Mouse (Mus musculus): ENCODE measurements around the gene Naa15.

Naa15 gene

GRCm38 (mm10) chr3:51468530-51468929, 53.6 kb downstream of the Naa15 start:
- no peak for DNase-seq

GRCm38 (mm10) chr3:51475706-51476105, 60.8 kb downstream of the Naa15 start:
- DNase-seq = no peak

DNA sequence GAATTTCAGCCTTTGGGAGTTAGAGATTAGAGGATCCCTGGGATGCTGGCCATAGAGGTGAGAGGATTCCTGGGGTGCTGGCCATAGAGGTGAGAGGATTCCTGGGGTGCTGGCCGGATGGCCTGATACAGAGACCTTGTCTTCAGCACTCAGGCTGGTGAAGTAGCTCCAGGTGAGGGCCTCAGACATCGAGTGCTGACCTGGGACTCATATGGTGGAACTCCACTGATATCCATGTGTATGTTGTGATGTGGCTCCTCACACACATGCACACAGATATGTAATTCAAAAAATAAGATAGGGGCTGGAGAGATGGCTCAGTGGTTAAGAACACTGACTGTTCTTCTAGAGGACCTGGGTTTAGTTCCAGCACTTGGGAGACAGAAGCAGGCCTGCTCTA, 64.9 kb downstream of the Naa15 start:
- no peak for DNase-seq

- DNase-seq = peak; percentile 52
Measured at GRCm38 (mm10) chr3:51481059-51481458, 66.1 kb downstream of the Naa15 start.

GRCm38 (mm10) chr3:51481881-51482280, 66.9 kb downstream of the Naa15 start:
- DNase-seq = no peak

DNA sequence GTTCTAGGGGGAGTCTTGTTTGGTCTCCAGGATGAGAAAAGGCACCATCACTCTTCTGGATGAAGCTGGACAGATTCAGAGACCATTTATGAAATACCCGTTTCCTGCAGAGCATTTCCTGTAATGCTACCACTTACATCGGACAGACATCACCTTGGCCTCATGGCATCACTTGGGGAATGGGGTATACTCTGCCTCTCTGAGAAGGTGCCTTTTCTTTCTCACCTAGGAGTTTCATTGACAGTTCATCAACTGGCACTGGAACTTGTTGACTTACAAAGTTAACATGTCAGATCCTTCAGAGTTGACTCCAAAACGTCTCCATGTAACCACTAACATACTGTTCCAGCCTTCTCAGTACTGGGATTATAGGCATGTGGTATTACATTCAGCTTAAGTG, 67.8 kb downstream of the Naa15 start:
- no peak for DNase-seq

DNA sequence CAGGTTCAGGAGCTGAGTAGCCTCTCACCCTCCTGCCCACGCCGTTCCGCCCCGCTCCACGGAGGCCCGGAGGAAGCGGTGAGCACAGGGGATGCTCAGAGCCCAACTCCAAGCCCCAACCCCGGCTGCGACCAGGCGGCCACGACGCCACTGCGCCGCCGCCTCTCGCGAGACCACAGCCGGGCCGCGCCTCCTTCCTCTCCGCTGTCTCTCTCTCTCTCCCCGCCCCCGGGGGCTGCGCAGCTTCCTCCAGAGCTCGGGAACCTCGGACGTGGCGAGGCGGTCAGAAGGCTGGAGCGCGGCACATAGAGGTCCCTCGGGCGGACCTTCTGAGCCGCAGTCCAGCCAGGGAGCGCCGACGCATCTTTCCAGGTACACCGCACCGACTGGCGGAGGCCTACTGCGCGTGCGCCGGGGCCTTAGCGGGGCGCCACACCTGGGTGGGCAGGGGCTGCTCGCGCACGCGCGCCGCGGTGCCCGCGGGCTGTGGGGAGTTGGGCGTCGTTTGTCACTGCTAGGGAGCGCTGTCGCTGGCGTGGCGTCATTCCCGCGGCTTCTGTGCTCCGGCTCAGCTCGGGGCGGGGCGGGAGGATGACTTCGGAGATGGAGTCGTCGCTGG, 68.9 kb downstream of the Naa15 start, which contains the start of gene Rab33b:
Rab33b (plus strand) TSS at position 180 of the 619 bp plus-strand sequence.
- DNase-seq = peak; percentile 98

DNA sequence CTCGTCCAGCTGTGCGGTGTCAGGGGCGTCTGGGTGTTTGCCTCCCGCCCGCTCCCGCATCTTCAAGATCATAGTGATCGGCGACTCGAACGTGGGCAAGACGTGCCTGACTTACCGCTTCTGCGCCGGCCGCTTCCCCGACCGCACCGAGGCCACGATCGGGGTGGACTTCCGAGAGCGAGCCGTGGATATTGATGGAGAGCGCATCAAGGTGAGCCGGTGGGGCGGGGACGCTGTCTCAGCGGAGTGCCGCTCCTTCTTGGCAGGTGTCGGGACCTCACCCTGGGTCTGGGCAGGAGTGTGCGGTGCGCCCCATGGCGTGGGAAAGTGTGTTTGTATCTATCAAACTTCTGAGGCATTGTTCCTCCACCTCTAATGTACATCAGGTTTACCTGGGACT, 69.4 kb downstream of the Naa15 start:
- no peak for DNase-seq

DNA sequence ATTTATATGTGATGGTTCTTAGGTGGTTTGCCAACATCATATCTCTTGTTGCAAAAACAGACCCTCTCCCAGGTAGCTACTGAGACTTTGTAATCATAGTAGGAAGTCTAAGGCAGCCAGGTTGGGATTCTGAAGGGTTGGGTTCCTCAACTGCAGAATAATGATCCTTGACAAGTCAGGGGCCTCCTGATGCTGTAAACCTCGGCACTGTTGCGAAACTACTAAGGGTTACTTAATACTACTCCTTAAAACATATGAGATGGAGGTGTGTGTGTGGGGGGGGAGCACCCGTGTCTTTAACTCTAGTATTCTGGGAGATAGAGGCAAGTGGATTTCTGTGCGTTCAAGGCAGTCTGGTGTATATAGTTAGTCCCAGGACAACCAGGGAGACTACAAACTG, 70.4 kb downstream of the Naa15 start:
- no peak for DNase-seq

GRCm38 (mm10) chr3:51486491-51487195, 71.7 kb downstream of the Naa15 start:
- DNase-seq = no peak

DNA sequence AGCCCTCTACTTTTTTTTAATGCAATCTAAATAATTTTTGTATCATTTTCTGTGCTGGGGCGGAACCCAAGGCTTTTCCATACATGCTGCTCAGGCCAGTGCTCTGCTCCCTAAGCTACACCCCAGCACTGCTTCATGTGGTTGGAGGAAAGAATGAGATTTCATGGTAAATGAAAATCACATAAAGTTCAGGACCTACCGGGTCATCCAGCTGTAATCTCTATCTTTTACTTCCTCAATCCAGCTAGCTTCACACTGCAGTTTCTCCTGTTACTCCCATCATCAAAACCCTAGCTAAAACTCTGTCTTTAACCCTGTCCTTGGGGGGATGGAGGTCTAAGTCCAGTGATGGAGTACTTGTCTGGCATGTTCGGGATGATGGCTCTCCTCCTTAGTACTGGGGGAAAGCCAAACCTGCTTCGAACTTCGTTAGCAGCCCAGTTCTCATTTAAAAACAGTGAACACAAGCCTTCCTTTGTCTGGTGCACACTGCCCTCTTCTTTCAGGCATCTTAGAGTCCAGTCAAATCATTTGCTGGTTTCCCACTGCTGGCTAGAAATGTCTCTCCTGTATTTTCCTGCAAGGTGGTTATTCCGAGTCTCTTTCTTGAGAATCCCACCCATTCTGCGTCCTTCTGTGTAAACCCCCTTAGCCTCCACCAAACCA, 75.3 kb downstream of the Naa15 start:
- DNase-seq = no peak

DNA sequence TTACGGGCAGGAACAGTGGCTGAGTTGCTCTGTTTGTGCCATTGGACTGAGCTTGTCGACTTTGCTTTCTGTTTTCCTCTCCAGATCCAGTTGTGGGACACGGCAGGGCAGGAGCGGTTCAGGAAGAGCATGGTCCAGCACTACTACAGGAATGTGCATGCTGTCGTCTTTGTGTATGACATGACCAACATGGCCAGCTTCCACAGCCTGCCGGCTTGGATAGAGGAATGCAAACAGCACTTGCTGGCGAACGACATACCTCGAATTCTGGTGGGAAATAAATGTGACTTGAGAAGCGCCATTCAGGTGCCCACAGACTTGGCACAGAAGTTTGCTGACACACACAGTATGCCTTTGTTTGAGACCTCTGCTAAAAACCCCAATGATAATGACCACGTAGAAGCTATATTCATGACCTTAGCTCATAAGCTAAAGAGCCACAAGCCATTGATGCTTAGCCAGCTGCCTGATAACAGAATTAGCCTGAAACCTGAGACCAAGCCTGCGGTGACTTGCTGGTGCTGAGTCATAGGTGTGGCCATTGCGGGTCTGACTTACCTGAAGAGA, 78.4 kb downstream of the Naa15 start:
- no peak for DNase-seq

- no peak for DNase-seq
Measured at GRCm38 (mm10) chr3:51494466-51494865, 79.5 kb downstream of the Naa15 start.

GRCm38 (mm10) chr3:51495646-51496045, 80.7 kb downstream of the Naa15 start:
- no peak for DNase-seq

DNA sequence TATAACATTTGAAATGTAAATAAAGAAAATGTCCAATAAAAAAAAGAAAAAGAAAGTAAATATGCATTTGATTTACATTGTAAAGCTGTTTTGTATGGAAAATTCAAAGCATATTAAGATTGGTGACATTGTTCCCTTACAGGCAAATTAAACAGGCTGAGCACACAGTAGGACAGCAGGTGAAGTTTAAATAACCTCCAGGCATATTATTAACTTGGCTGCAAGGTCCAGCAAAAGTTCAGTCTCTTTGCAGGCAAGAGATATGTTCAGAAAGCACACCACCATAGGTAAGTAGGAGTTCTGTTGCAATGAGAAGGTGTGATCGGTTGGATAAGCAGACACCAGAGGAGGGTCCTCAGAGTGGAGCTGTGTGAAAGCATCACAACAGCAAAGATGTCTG, 83.0 kb downstream of the Naa15 start:
- no peak for DNase-seq

DNA sequence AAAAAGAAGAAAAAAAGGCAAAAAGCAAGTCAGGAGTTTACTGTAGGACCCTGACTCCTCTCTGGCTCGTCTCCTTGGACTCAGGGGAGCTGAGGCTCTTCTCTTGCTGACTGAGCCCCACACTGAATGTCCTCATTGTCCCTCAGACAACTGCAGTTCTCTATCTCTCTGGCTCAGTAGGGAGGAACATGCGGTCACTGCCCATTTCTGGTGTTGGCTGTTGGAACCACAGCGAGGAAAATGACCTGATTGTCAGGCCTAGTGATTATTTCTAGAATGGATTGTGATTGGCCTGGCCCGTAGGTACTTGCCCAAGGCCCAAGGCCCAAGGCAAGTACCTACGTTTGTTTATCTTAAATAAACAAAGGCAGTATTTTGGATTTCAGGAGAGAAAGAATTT, 83.7 kb downstream of the Naa15 start:
- DNase-seq = no peak

DNA sequence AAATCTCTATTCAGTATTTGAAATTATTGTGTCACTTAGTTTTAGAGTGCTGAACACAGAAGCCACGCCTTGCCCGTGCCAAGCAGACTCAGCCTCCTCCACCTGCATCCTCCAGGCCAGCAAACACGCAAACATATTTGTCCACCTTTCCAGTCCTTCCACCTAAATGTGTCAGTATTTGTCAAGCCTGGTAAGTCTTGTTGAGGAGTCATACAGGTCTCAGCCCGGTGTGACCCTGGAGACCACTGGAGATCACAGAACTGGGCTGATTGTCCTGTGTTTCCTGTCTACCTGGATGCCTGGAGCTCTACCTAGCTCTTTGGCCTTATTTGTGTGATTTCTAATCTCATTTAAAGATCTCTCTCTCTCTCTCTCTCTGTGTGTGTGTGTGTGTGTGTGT, 84.9 kb downstream of the Naa15 start:
- DNase-seq = no peak

GRCm38 (mm10) chr3:51504385-51504952, 89.5 kb downstream of the Naa15 start:
- no peak for DNase-seq

- no peak for DNase-seq
Measured at GRCm38 (mm10) chr3:51505465-51505864, 90.5 kb downstream of the Naa15 start.

GRCm38 (mm10) chr3:51510903-51511302, 96.0 kb downstream of the Naa15 start:
- DNase-seq = peak; percentile 88

- DNase-seq = peak; percentile 36
Measured at GRCm38 (mm10) chr3:51511983-51512382, 97.0 kb downstream of the Naa15 start.

DNA sequence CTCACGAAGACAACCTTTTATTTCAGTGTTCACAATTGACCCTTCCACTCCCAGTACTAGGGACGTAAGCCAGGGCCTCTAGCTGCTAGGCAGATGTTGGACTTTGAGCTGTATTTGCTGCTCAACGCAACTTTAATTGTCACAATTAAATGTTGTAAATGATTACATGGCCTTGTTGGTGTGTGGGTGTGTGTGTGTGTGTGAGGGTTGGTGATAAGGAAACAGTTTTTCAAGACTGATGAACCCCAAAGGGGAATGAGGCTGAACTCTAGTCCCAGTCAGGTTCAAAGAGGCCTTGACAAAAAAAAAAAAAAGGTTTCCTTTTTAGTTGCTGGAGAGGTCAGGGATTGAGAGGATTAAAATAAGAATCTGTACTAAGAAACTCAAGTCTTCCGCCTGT, 102.5 kb downstream of the Naa15 start:
- no peak for DNase-seq

All from cerebellum, adult 8-10 months (tissue).